Mouse (Mus musculus) ES-E14 (cell line): ENCODE results near the gene Ccdc12.

Source experiments
- CHD2 ChIP-seq: IDR thresholded peaks from 2 replicates; pipeline ENCODE4 v1.6.1; 2014; ENCODE audit warnings: mild to moderate bottlenecking, low read depth, low read length, inconsistent platforms
- ZC3H11A ChIP-seq: IDR thresholded peaks from 2 replicates; pipeline ENCODE4 v1.6.1; 2012; ENCODE audit warnings: low read depth, mild to moderate bottlenecking, inconsistent platforms, low read length, borderline replicate concordance

GRCm38 (mm10) chr9:110712545-110712944, 56.2 kb downstream of the Ccdc12 start:
- TF ChIP-seq ZC3H11A: no peak
- no peak for TF ChIP-seq CHD2
